Mouse (Mus musculus): ENCODE data around the gene Frem2. TPM values are rescaled to one million over a fixed set of nuclear protein-coding genes. Genes with fewer than 3 reads are reported as not detected.

Frem2 gene
- total and polyA plus RNA-seq, 3 experiments: 3.5 to 6.7 (median 5.3) TPM

DNA sequence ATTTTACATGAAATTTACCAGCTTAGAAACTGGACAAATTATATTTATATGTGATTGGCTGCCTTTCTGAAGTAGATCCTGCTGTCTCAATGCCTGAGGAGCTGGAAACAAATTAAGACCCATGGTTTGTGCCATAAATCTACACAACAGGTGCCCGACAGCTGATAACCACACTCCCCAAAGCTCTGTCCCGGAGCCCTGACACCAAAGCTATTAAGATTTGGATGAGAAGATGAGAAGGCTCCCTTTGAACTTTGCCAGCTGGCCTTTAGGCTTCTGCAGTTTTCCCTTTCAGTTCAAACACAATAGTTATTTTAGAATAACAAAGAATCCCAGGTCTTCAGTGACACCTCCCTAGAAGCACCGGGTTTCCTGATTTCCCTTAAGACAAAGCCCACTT, 63.4 kb downstream of the Frem2 start:
- H3K27me3 ChIP-seq (ENCODE audit: control insufficient read depth, insufficient read depth, low read length): no peaks in the 10 kb centered on the region
- intact Hi-C loops (cut with DNase I): loop anchor here (5.0 kb wide), 1 partner anchor 34 kb away; no protein-coding TSS in a partner anchor
- no peak overlapping the region for H3K9ac ChIP-seq (ENCODE audit: low read depth, low read length)
- no peaks in the 10 kb centered on the region for H3K36me3 ChIP-seq (ENCODE audit: control insufficient read depth, insufficient read depth, low read length)
- 43% methylated on average over 3 of the region's 3 CpGs for WGBS
- no peak overlapping the region for H3K4me3 ChIP-seq
- no peaks in the 10 kb centered on the region for H3K79me2 ChIP-seq (replicated peaks; ENCODE audit: control insufficient read depth, insufficient read depth, low read length)
- H3K27ac ChIP-seq: no peak overlapping the region
- TF ChIP-seq EP300 (IDR thresholded peaks at IDR 0.05; ENCODE audit: insufficient read depth, low read depth, low read length) (no peak), POLR2A (IDR thresholded peaks at IDR 0.05; ENCODE audit: insufficient read depth, low read depth, low read length) (no peak), CTCF (IDR thresholded peaks at IDR 0.05) (no peak)
- no peak for DNase-seq
- no peaks in the 10 kb centered on the region for H3K4me1 ChIP-seq (ENCODE audit: control insufficient read depth, insufficient read depth, low read length)

GRCm38 (mm10) chr3:53592036-53592435, 65.1 kb downstream of the Frem2 start:
- WGBS: 91% methylated on average over 7 of the region's 7 CpGs
- Histone ChIP-seq H3K9ac (ENCODE audit: low read depth, low read length) (no peak overlapping the region), H3K27ac (no peak overlapping the region), H3K27me3 (ENCODE audit: control insufficient read depth, insufficient read depth, low read length) (no peaks in the 10 kb centered on the region), H3K79me2 (replicated peaks; ENCODE audit: control insufficient read depth, insufficient read depth, low read length) (no peaks in the 10 kb centered on the region), H3K4me1 (ENCODE audit: control insufficient read depth, insufficient read depth, low read length) (no peaks in the 10 kb centered on the region), H3K4me3 (no peak overlapping the region), H3K36me3 (ENCODE audit: control insufficient read depth, insufficient read depth, low read length) (no peaks in the 10 kb centered on the region)
- no peak for TF ChIP-seq EP300 (IDR thresholded peaks at IDR 0.05; ENCODE audit: insufficient read depth, low read depth, low read length)
- DNase-seq: no peak
- intact Hi-C loops (cut with DNase I): loop anchor here (5.0 kb wide), 1 partner anchor 35 kb away; no protein-coding TSS in a partner anchor

DNA sequence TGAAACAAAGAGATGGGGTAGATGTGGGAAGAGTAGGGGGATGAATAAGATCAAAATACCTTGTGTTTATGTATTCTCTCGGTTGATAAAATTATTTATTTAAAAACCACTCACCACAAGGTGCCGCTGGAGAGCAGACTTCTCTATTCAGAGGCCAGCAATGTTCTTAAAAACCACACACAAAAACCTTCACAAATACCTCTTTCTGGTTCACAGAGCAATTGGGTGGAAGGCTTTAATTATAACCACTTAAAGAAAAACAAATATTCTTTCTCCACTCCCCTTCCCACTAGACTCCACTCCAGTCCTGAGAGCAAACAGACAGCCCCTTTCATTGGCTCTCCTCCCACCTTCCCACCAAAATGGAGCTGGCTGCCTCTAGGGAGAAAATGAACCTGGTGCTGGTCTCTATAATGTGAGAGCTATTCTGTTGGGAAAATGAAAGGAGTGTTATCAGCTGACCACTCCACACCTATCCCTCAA, 67.0 kb downstream of the Frem2 start:
- Histone ChIP-seq H3K27me3 (ENCODE audit: control insufficient read depth, insufficient read depth, low read length) (no peaks in the 10 kb centered on the region), H3K36me3 (ENCODE audit: control insufficient read depth, insufficient read depth, low read length) (no peaks in the 10 kb centered on the region), H3K4me1 (ENCODE audit: control insufficient read depth, insufficient read depth, low read length) (no peaks in the 10 kb centered on the region), H3K4me3 (no peak overlapping the region), H3K9ac (ENCODE audit: low read depth, low read length) (no peak overlapping the region), H3K27ac (no peak overlapping the region), H3K79me2 (replicated peaks; ENCODE audit: control insufficient read depth, insufficient read depth, low read length) (no peaks in the 10 kb centered on the region)
- intact Hi-C loops (cut with DNase I): loop anchor here (1.0 to 5.0 kb wide), 3 partner anchors 37 to 139 kb away; no protein-coding TSS in a partner anchor
- peak; percentile 4 to 39 for DNase-seq
- WGBS: 2% methylated on average over 2 of the region's 2 CpGs
- peak; percentile 75 for TF ChIP-seq CTCF (IDR thresholded peaks at IDR 0.05)
- TF ChIP-seq POLR2A (IDR thresholded peaks at IDR 0.05; ENCODE audit: insufficient read depth, low read depth, low read length): no peak

- no peaks in the 10 kb centered on the region for H3K27me3 ChIP-seq (ENCODE audit: control insufficient read depth, insufficient read depth, low read length)
- WGBS: 80% methylated on average over 8 of the region's 8 CpGs
- H3K79me2 ChIP-seq (replicated peaks; ENCODE audit: control insufficient read depth, insufficient read depth, low read length): no peaks in the 10 kb centered on the region
- intact Hi-C loops (cut with DNase I): no loop called here
- DNase-seq: no peak
- no peaks in the 10 kb centered on the region for H3K36me3 ChIP-seq (ENCODE audit: control insufficient read depth, insufficient read depth, low read length)
- H3K27ac ChIP-seq: no peak overlapping the region
- TF ChIP-seq CTCF (IDR thresholded peaks at IDR 0.05): no peak
- no peak for TF ChIP-seq POLR2A (IDR thresholded peaks at IDR 0.05; ENCODE audit: insufficient read depth, low read depth, low read length)
- TF ChIP-seq EP300 (IDR thresholded peaks at IDR 0.05; ENCODE audit: insufficient read depth, low read depth, low read length): no peak
- no peak overlapping the region for H3K4me3 ChIP-seq
- no peak overlapping the region for H3K9ac ChIP-seq (ENCODE audit: low read depth, low read length)
- no peaks in the 10 kb centered on the region for H3K4me1 ChIP-seq (ENCODE audit: control insufficient read depth, insufficient read depth, low read length)
These were observed 73.9 kb downstream of the Frem2 start for GRCm38 (mm10) chr3:53583248-53583647.

GRCm38 (mm10) chr3:53580596-53581254, 76.4 kb downstream of the Frem2 start:
- 26% methylated on average over 5 of the region's 5 CpGs for WGBS
- TF ChIP-seq CTCF (IDR thresholded peaks at IDR 0.05): no peak
- no peak for TF ChIP-seq POLR2A (IDR thresholded peaks at IDR 0.05; ENCODE audit: insufficient read depth, low read depth, low read length)
- TF ChIP-seq EP300 (IDR thresholded peaks at IDR 0.05; ENCODE audit: insufficient read depth, low read depth, low read length): no peak
- no peaks in the 10 kb centered on the region for H3K79me2 ChIP-seq (replicated peaks; ENCODE audit: control insufficient read depth, insufficient read depth, low read length)
- intact Hi-C loops (cut with DNase I): no loop called here
- H3K27ac ChIP-seq: no peak overlapping the region
- H3K4me3 ChIP-seq: no peak overlapping the region
- no peaks in the 10 kb centered on the region for H3K4me1 ChIP-seq (ENCODE audit: control insufficient read depth, insufficient read depth, low read length)
- H3K27me3 ChIP-seq (ENCODE audit: control insufficient read depth, insufficient read depth, low read length): no peaks in the 10 kb centered on the region
- no peak overlapping the region for H3K9ac ChIP-seq (ENCODE audit: low read depth, low read length)
- no peaks in the 10 kb centered on the region for H3K36me3 ChIP-seq (ENCODE audit: control insufficient read depth, insufficient read depth, low read length)
- no peak for DNase-seq

GRCm38 (mm10) chr3:53579121-53579704, 77.9 kb downstream of the Frem2 start:
- H3K36me3 ChIP-seq (ENCODE audit: control insufficient read depth, insufficient read depth, low read length): no peaks in the 10 kb centered on the region
- no peaks in the 10 kb centered on the region for H3K79me2 ChIP-seq (replicated peaks; ENCODE audit: control insufficient read depth, insufficient read depth, low read length)
- no peak overlapping the region for H3K27ac ChIP-seq
- intact Hi-C loops (cut with DNase I): no loop called here
- no peaks in the 10 kb centered on the region; the same call in 1 of the 2 replicates for H3K27me3 ChIP-seq (ENCODE audit: control insufficient read depth, insufficient read depth, low read length)
- no peak for TF ChIP-seq EP300 (IDR thresholded peaks at IDR 0.05; ENCODE audit: insufficient read depth, low read depth, low read length)
- TF ChIP-seq POLR2A (IDR thresholded peaks at IDR 0.05; ENCODE audit: insufficient read depth, low read depth, low read length): no peak
- no peak for TF ChIP-seq CTCF (IDR thresholded peaks at IDR 0.05)
- no peak for DNase-seq
- H3K9ac ChIP-seq (ENCODE audit: low read depth, low read length): no peak overlapping the region
- no peaks in the 10 kb centered on the region for H3K4me1 ChIP-seq (ENCODE audit: control insufficient read depth, insufficient read depth, low read length)
- 95% methylated on average over 10 of the region's 10 CpGs for WGBS
- no peak overlapping the region for H3K4me3 ChIP-seq
